Mouse (Mus musculus): ENCODE results near the gene Tmcc3. TPM values are rescaled to one million over a fixed set of nuclear protein-coding genes. Genes with fewer than 3 reads are reported as not detected.

The Tmcc3 gene
- total RNA-seq (2014; fragmentation: Nextera tagmentation) (0.58 and 1.2 TPM in 2 replicates), total RNA-seq (2017) (0.65 and 3.1 TPM in 2 replicates)

DNA sequence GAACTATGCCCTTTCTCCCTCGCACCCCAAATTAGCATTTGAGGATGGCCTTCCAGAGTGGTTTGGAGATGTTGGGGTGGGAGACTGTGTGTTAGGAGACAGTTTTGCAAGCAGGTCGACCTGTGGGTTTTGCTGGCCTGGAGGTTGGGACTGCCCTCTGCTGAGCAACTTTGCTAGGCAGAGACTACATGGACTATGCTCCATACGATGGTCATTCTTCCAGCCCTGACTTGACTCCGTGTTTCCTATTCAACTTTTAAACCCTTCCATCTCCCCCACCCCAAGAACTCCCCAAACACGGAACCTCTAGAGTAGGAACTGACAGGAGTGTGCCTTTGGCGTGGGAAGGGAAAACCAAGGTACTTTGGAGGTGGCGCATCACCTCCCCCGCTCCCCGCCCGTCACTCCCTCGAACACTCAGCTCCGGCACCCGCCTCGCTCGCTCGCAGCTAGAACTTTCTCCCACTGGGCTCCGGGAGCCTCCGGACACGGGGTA is at the start of gene Tmcc3:
Tmcc3 (plus strand) TSS at position 439 of the 496 bp plus-strand sequence.
- peak; percentile 20; the same call in 1 of the 2 replicates for ATAC-seq (replicated peaks; ENCODE audit: poor library complexity, severe bottlenecking)

GRCm38 (mm10) chr10:94262646-94263045 is 49.1 kb upstream of the Tmcc3 start:
- no peak for ATAC-seq (replicated peaks; ENCODE audit: poor library complexity, severe bottlenecking)

DNA sequence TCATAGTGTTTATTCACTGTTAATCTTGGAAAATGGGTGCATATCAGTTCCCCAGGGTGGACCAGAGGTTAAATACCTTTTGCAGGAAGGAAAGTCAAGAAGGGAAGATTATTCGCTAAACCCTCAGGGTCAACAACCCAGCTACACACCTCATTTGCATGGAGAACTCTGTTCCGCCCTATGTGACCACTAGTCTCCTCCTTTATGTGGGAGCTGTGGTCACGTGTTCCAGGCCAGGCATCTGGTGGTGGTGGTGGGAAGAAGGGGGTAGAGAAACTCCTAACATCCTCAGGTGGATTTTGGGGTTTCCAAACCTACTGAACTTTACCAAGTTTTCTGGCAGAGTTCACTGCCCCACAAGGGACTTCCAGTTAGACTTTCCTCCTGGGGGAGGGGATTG is 48.5 kb upstream of the Tmcc3 start:
- no peak for ATAC-seq (replicated peaks; ENCODE audit: poor library complexity, severe bottlenecking)

DNA sequence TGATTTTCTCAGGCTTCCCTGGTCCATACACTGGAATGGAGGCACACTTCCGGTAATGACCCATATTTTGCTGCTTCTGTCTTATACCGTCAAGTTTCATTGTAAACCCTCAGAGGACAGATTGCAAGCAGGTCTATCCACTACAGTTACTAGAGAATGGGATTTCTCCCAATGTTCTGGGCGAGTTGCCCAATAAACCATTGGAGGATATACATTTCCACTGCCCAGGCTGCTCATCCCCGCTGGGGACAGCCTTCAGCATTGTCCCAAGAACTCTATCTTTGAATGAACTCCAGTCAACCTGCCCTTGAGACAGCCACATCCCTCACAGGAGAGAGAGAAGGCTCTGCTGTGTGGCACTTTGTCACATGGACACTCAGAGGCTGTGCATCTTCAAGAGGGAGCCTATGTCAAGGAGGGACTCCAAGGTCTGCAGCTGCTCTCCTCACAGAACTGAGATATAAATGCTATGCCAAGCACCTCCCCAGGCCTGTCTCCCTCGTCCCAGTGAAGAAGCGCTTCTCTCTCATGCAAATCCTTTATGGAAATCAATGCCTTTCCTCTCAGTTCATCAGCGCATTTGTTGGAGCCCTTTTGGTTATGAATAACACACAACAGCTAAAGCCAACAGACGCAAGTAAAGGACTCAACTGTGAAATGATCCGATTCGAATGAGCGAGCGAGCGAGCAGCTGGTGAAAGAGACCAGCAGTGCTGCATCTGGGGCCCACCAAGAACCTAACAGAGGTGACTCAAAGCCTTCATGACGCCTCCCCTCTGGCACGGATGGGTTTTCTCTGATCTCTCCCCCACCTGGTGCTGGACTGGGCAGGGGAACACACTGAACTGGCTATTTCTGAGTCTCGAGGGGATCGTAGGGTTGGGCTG is 45.9 kb upstream of the Tmcc3 start:
- no peak for ATAC-seq (replicated peaks; ENCODE audit: poor library complexity, severe bottlenecking)

DNA sequence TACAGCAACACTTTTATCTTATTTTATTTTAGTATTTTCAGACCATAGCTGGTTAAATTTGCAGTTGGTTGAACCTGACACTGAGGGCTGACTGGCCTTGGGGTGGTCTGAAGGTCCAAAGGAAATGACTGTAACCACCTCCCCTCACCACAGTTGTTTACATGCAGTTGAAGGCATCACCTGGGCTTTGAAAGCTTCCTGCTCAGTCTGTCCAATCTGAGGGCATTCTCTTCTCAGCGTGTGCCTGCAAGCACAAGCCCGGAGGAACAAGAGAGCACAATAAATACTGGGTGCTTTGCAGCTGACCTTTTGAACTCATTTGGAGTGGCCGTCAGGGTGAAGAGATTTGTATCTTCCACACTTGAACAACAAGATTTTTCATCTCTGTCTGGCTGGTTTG is 36.4 kb upstream of the Tmcc3 start:
- no peak for ATAC-seq (replicated peaks; ENCODE audit: poor library complexity, severe bottlenecking)

GRCm38 (mm10) chr10:94276511-94276910 is 35.2 kb upstream of the Tmcc3 start:
- ATAC-seq (replicated peaks; ENCODE audit: poor library complexity, severe bottlenecking): no peak

- no peak for ATAC-seq (replicated peaks; ENCODE audit: poor library complexity, severe bottlenecking)
These were observed 29.6 kb upstream of the Tmcc3 start for GRCm38 (mm10) chr10:94282179-94282578.

- ATAC-seq (replicated peaks; ENCODE audit: poor library complexity, severe bottlenecking): no peak
These were observed 29.0 kb upstream of the Tmcc3 start for GRCm38 (mm10) chr10:94282797-94283196.

- ATAC-seq (replicated peaks; ENCODE audit: poor library complexity, severe bottlenecking): no peak
These were observed 17.3 kb upstream of the Tmcc3 start for GRCm38 (mm10) chr10:94294437-94294836.

- ATAC-seq (replicated peaks; ENCODE audit: poor library complexity, severe bottlenecking): no peak
These were observed 16.6 kb upstream of the Tmcc3 start for GRCm38 (mm10) chr10:94294933-94295750.

- ATAC-seq (replicated peaks; ENCODE audit: poor library complexity, severe bottlenecking): no peak
These were observed 15.7 kb upstream of the Tmcc3 start for GRCm38 (mm10) chr10:94295923-94296605.

- ATAC-seq (replicated peaks; ENCODE audit: poor library complexity, severe bottlenecking): no peak
These were observed 13.3 kb upstream of the Tmcc3 start, which contains the start of gene Gm4792 for GRCm38 (mm10) chr10:94298471-94298870. TSS of gene Gm4792 (minus strand) at chr10:94298703.

GRCm38 (mm10) chr10:94299301-94299700 is 12.4 kb upstream of the Tmcc3 start:
- ATAC-seq (replicated peaks; ENCODE audit: poor library complexity, severe bottlenecking): no peak

DNA sequence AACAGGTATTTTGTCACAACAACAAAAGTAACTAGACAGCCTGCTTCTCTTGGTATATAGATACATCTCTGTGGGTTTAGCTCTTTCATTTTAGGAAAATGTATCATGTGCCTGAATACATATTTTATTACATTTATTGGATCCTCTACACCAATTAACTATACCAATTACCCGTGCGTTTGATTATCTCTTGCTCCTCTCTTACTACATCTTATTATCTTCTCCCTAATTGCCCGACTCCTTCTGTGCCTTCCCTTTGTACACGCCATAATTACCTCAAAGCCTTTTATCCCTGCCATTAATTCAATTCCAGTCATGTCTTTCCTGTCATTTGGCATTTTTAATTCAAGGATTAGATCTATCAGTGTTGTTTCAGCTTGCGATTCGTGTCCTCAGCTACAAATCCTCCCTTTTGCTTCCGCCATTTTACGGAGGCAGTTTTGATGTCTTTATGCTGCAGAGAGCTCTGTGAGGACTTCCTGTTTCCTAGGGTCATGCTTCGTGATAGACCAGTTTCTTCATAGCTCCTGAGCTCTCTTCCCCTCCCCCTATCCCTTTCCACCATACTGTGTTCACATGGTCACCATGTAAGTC is 7.6 kb upstream of the Tmcc3 start:
- ATAC-seq (replicated peaks; ENCODE audit: poor library complexity, severe bottlenecking): no peak

DNA sequence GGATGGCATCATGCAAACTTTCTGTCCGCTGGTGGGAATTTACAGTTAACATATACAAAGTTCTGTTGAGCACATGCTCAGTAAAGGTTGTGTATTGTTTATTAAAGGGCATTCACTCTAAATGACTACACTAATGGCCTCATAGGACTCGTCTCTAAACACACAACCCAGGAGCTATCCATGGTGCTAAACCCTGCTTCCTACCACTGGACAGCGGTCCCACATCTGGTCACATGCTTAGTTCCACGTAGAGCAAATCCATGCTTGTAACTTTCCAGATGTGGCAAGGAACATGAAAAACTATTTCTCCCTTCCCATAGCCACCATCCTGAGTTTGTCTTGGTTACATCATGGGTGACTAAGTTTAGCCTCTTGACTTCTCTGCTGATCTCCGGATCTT is 6.2 kb upstream of the Tmcc3 start:
- ATAC-seq (replicated peaks; ENCODE audit: poor library complexity, severe bottlenecking): no peak

DNA sequence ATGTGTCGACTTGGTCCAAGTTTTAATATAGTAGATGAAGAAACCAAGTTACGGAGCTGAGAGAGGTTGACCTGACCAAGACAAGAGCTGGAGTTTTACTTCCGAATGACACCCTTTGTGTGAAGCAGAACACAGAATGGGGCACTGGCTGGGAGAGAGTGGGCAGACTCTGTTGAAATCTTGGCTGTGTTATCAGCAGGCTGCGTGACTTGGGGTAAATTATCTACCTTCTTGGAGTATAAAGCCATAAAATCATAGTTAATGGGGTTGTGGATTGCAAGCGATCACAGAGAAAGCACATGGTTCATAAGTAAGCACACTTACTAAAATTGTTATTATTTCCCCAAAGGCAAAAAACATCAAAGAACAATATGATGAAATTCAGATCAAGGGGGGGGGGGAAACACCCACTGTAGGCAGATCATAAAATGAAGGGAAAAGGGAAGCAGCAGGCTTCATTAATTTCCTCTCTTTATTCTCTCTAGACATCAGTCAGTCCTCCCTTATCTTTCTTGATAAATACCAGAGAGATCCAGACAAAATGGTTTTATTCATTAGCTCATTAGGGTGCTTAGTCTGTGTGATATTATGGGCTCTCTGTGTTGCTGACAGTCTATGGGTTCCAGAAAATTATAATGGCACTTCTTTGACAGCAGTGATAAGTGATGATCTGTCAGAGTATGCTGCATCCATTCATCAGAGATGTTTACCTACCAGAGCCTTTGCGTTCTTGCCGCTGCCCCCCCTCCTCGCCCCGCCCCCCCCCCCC is 1.1 kb upstream of the Tmcc3 start:
- no peak for ATAC-seq (replicated peaks; ENCODE audit: poor library complexity, severe bottlenecking)

- peak; percentile 46 for ATAC-seq (replicated peaks; ENCODE audit: poor library complexity, severe bottlenecking)
These were observed 412 bp downstream of the Tmcc3 start for GRCm38 (mm10) chr10:94312007-94312715.

DNA sequence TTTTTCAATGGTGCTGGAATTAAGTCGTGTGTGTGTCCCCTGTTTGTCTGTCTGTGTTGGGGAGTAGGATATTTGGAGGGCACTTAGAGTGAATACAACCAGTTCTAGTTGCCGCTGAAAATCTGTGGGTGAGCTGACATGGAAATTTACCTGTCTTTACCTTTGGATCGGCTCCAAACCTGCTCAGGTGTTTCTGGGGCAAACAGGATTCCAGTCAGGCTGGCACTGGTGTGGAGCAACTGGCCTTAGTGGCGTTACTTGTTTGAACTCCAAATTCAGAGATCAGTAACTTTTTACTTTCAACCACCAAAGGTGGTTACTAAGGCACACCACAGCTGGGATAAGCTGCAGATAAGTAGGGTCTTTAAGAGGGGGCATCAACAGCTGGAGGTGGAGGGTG is 1.4 kb downstream of the Tmcc3 start:
- no peak for ATAC-seq (replicated peaks; ENCODE audit: poor library complexity, severe bottlenecking)

GRCm38 (mm10) chr10:94318574-94318973 is 6.8 kb downstream of the Tmcc3 start:
- no peak for ATAC-seq (replicated peaks; ENCODE audit: poor library complexity, severe bottlenecking)

Data from granulocyte monocyte progenitor cell, adult 5-6 weeks (primary cell).